Mouse (Mus musculus): ENCODE measurements around the gene Rufy2. TPM values are rescaled to one million over a fixed set of nuclear protein-coding genes. Genes with fewer than 3 reads are reported as not detected.

The Rufy2 gene
- total and polyA plus RNA-seq, 3 experiments = 1.8 to 2.6 TPM; not detected in 1

DNA sequence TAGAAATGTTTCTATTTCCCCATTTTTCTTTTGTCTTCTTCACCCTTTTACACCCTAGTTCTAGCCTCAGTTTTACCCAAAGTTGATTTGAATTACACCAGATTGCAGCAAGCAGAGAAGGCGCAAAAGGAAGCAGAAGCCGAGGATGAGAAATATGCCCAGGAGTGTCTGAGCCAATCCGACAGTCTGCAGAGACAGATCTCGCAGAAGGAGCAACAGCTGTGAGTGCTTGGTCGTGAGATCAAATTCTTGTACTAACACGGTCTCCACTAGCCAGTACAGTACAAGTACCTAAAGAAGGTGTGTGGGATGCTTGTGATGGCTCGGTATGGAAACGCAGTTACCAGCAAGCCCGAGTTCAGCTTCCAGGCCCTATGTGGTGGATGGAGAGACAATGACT is 24.5 kb downstream of the Rufy2 start:
- Histone ChIP-seq H3K4me1 (ENCODE audit: control insufficient read depth in 1 of 2, insufficient read depth in 2 of 2, low read length in 2 of 2) (peaks cover 2% of the 10 kb centered on the region in 2 experiments; a peak in 3 of 4 replicates), H3K4me3 (ENCODE audit: control insufficient read depth in 1 of 2, insufficient read depth in 1 of 2, low read depth in 2 of 2, low read length in 2 of 2) (no peak overlapping the region), H3K27ac (ENCODE audit: control insufficient read depth, low read depth, low read length) (no peak overlapping the region), H3K79me2 (ENCODE audit: control insufficient read depth, insufficient read depth, low read length, poor library complexity) (no peaks in the 10 kb centered on the region), H3K36me3 (ENCODE audit: control insufficient read depth in 1 of 2, insufficient read depth in 2 of 2, low read length in 2 of 2) (peaks cover 2 to 5% of the 10 kb centered on the region in 2 experiments; a peak in 3 of 4 replicates), H3K27me3 (ENCODE audit: control insufficient read depth in 1 of 2, insufficient read depth in 2 of 2, low read length in 2 of 2) (no peaks in the 10 kb centered on the region), H3K9me3 (replicated peaks; ENCODE audit: insufficient read depth, low read length) (no peaks in the 10 kb centered on the region), H3K9ac (ENCODE audit: control insufficient read depth, low read depth, low read length, poor library complexity, severe bottlenecking) (no peak overlapping the region)
- TF ChIP-seq GATA1 (IDR thresholded peaks at IDR 0.05; ENCODE audit: low read depth, low read length) (no peak), POLR2AphosphoS5 (IDR thresholded peaks at IDR 0.05; ENCODE audit: borderline replicate concordance, low read depth, low read length) (no peak), HCFC1 (IDR thresholded peaks at IDR 0.05; ENCODE audit: low read depth, low read length) (no peak), ELF1 (IDR thresholded peaks at IDR 0.05; ENCODE audit: low read depth, low read length) (no peak), ZKSCAN1 (IDR thresholded peaks at IDR 0.05; ENCODE audit: low read depth, low read length) (no peak), CHD1 (IDR thresholded peaks at IDR 0.05; ENCODE audit: low read depth, low read length) (no peak), ZMIZ1 (IDR thresholded peaks at IDR 0.05; ENCODE audit: low read depth, low read length) (no peak), ZNF384 (IDR thresholded peaks at IDR 0.05; ENCODE audit: low read depth, low read length) (no peak), UBTF (IDR thresholded peaks at IDR 0.05; ENCODE audit: borderline replicate concordance, insufficient read depth, low read depth, low read length) (no peak), NRF1 (IDR thresholded peaks at IDR 0.05; ENCODE audit: insufficient read depth, low read depth, low read length, poor library complexity, severe bottlenecking) (no peak), TCF12 (IDR thresholded peaks at IDR 0.05; ENCODE audit: low read depth, low read length) (no peak)
- DNase-seq (ENCODE audit: low read depth, low spot score) = no peak

DNA sequence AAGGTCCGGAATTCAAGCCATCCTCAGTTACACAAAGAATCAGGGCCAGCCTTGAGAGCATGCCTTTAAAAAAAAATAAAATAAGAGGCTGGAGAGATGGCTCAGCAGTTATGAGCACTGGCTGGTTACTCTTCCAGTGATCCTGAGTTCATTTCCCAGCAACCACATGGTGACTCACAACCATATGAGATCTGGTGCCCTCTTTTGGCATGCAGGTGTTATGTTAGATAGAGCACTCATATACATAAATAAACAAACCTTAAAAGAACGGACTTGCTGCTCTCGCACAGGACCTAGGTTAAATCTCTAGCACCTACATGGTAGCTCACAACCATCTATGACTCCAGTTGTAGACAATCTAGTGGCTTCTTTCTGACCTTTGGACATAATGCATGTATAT is 28.2 kb downstream of the Rufy2 start:
- Histone ChIP-seq H3K27me3 (ENCODE audit: control insufficient read depth in 1 of 2, insufficient read depth in 2 of 2, low read length in 2 of 2) (no peaks in the 10 kb centered on the region), H3K27ac (ENCODE audit: control insufficient read depth, low read depth, low read length) (no peak overlapping the region), H3K4me3 (ENCODE audit: control insufficient read depth in 1 of 2, insufficient read depth in 1 of 2, low read depth in 2 of 2, low read length in 2 of 2) (no peak overlapping the region), H3K9me3 (replicated peaks; ENCODE audit: insufficient read depth, low read length) (no peaks in the 10 kb centered on the region), H3K4me1 (ENCODE audit: control insufficient read depth in 1 of 2, insufficient read depth in 2 of 2, low read length in 2 of 2) (peaks cover 6 to 16% of the 10 kb centered on the region in 2 experiments), H3K79me2 (ENCODE audit: control insufficient read depth, insufficient read depth, low read length, poor library complexity) (no peaks in the 10 kb centered on the region), H3K9ac (ENCODE audit: control insufficient read depth, low read depth, low read length, poor library complexity, severe bottlenecking) (no peak overlapping the region), H3K36me3 (ENCODE audit: control insufficient read depth in 1 of 2, insufficient read depth in 2 of 2, low read length in 2 of 2) (peaks cover 7 to 27% of the 10 kb centered on the region in 2 experiments)
- peak; percentile 41 for DNase-seq (ENCODE audit: low read depth, low spot score)
- no peak for TF ChIP-seq MYB (IDR thresholded peaks at IDR 0.05; ENCODE audit: low read depth, low read length)
- no peak for TF ChIP-seq MAFK (IDR thresholded peaks at IDR 0.05; ENCODE audit: borderline replicate concordance, low read depth, low read length)
- peak; percentile 57 for TF ChIP-seq TAL1 (IDR thresholded peaks at IDR 0.05; ENCODE audit: low read length)
- no peak for TF ChIP-seq CHD1 (IDR thresholded peaks at IDR 0.05; ENCODE audit: low read depth, low read length)
- TF ChIP-seq POLR2A (IDR thresholded peaks at IDR 0.05; ENCODE audit: control insufficient read depth in 1 of 2, insufficient read depth in 1 of 2, low read depth in 1 of 2, low read length in 2 of 2, poor library complexity in 1 of 2) = no peak
- TF ChIP-seq CTCF (IDR thresholded peaks at IDR 0.05 in 2 of 3, conservative IDR thresholded peaks at IDR 0.05 in 1 of 3; ENCODE audit: control insufficient read depth in 1 of 3, insufficient read depth in 1 of 3, low read depth in 2 of 3, low read length in 3 of 3, poor library complexity in 1 of 3, severe bottlenecking in 1 of 3) = peak in 1 of 3 experiments; percentile 17; a peak in 2 of 6 replicates
